Mouse (Mus musculus): ENCODE data around the gene P2ry6. TPM values are rescaled to one million over a fixed set of nuclear protein-coding genes. Genes with fewer than 3 reads are reported as not detected.

P2ry6 gene
- 8.1 and 12.0 TPM in 2 replicates for polyA plus RNA-seq (2012; rRNA removed)

GRCm38 (mm10) chr7:100974135-100974903 lies at the start of gene P2ry6:
Gene P2ry6 (minus strand): TSS chr7:100974649.

GRCm38 (mm10) chr7:101012541-101012940 lies 38.1 kb upstream of the P2ry6 start, which contains the start of gene P2ry2:
Gene P2ry2 (minus strand): TSS chr7:101012866.

DNA sequence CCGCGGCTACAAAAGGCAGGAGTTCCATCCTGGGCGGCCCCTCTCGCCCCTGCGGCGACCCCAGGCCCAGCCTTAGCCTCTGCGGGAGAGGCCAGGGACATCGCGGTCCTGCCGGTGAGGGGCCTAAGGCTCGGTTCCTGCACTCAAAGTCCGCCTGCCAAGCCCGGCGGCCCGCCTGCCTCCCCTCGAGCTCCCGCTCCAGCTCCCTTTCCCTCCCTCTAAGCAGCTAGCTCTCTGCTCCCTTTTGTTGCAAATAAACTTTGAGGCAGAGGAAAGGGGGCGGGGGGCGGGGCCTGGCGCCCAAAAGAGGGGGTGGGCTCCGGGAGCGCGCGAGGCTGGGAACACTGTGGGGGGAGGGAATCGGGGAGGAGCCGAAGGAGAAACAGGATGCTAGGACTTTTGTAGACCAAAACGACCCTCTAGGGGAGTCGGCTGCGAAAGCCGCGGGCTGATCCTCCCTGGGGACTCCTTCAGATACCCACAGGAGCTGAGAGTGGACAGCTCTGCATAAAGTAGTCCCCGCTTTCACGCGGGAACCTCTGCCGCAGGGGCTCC lies 42.4 kb downstream of the P2ry6 start, which contains the start of gene Arhgef17:
Arhgef17 (minus strand) TSS at position 182 of the 555 bp plus-strand sequence.

Other genes starting within 250 kb of the P2ry6 start
- 3.3 and 4.9 TPM in 2 replicates for gene Relt, start 111.2 kb downstream of the P2ry6 start, polyA plus RNA-seq (2012; rRNA removed)
- gene Arhgef17, start 42.5 kb downstream of the P2ry6 start, polyA plus RNA-seq (2012; rRNA removed) = 8.5 and 8.9 TPM in 2 replicates
- 2.9 and 3.5 TPM in 2 replicates for gene P2ry2, start 38.2 kb upstream of the P2ry6 start, polyA plus RNA-seq (2012; rRNA removed)
- 2.3 and 2.5 TPM in 2 replicates for gene Fchsd2, start 118.2 kb upstream of the P2ry6 start, polyA plus RNA-seq (2012; rRNA removed)

All from stomach, adult 2 months (tissue).